Mouse (Mus musculus): ENCODE measurements at regions not wholly inside any gene's neighbourhood (a gene's known extent, or its start where the extent isn't known, plus 50 kb on each side); places are given as distances from the start of the nearest gene placed in this dataset.

- TF ChIP-seq CTCF (IDR thresholded peaks at IDR 0.05) = peak; percentile 58
- TF ChIP-seq EP300 (IDR thresholded peaks at IDR 0.05; ENCODE audit: insufficient read depth, low read depth, low read length) = no peak
Observed at GRCm38 (mm10) chr11:65349013-65349412, 79.2 kb upstream of the Myocd start.
